Mouse (Mus musculus) ES-CJ7 (cell line): ENCODE data around the gene Pdlim1.
"Not testable (repeated sequence)": the region's sequence is repeated elsewhere in the genome, so short reads cannot be mapped to it uniquely, and the experiment has no call there.

Experiments
- DNase-seq: peaks from one replicate; pipeline ENCODE4 v3.0.0; 2011; ENCODE audit warnings: low read depth, low spot score

Pdlim1 gene

DNA sequence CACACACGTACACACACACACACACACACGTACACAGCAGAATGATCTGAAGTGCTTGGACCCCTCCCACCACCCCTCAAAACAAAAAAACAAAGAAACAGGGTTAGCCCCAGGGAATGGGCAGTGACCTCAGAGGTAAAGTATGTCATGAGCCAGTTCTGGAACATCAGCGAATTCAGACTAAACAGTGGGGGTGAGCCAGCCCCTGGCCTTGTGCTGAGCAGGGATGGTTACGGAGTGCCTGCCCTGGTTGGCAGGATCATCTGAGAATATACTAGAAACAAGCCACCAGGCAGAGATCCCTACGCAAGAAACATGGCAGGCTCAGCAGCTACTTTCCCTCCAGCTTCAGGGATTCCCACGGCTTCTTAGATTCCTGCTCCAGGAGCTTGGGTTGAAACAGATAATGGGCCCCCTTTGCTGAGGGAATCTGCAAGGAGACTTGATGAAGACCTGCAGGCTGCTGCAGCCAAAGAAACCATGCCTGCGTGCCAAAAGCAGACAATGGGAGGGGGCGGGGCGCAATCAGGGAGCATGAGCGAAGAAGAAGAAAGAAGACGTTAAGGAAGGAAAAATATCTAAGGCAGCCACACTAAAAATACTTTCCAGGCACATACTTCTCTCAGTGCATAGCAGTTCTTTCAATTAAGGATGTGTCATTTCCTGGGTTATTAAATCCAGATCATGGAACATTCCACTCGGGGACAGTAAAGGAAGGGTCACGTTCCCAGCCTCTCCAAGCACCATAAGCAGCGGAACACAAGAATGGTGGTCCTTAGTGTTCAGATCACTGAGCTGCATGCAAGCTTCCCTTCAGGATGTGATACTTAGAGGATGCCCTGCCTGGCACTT is 30.6 kb downstream of the Pdlim1 start:
- DNase-seq, result peak; percentile 44

DNA sequence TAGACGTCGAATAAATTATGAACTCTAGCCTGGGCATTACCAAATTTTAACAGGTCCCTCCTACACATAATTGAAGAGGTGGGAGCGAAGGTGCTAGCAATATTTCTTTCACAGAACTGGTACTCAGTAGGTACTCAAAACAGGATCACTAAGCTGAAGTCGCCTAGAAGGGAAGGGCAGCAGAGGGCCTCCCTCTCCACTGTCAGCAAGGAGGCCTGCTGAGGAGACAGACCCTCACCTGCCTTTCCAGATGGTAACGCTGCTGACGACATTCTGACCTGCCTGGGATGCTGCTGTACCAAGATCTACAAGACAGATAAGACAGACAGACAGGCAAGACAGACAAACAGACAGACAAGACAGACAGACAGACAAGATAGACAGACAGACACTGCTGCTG is 31.3 kb downstream of the Pdlim1 start:
- no peak for DNase-seq

DNA sequence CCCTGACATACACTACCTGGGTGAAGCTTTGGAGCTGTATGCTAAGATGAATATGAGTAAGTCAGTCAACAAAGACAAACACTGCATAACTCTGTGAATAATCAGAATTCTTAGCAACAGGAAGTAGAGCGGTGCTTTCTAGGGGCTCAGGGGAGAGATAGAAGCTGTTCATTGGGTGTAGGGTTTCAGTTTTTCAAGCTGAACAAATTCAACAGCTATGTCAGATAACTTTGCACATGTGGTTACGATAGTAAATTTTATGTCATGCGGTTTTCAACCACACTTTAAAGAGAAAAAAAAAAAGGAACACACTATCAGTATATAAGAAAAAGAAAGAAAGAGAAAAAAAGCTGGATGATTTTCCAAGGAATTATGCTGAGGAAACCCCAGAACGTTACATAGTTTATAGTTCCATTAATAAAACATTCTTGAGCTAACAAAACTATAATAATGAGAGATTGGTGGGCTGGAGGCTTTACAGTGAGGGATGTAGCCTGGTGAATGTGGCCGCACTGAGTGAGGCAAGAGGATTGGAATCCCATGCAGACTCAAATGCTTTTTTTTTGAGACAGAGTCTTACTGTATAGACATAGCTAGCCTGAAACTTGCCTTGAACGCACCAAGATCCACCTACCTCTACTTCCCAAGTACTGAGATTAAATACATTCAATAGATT is 33.3 kb downstream of the Pdlim1 start:
- no peak for DNase-seq

DNA sequence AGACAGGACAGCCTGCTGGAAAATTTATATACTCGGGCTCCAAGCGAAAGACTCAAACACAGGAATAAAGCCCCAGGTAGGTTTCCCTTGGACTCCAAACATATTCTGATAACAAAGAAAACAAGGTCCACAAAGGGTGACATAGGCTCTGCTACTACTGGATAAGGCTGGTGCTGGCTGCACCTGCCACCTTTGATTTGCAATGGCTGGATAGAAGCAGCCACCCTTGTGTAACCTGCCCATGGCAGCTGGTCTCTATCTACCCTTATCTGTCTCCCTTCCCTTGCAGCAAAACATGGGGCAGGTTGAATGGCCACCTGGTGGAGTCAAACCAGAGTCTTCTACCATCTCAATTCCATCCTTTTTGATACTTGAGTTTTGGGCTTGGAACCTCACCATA is 39.1 kb downstream of the Pdlim1 start:
- DNase-seq, result no peak

DNA sequence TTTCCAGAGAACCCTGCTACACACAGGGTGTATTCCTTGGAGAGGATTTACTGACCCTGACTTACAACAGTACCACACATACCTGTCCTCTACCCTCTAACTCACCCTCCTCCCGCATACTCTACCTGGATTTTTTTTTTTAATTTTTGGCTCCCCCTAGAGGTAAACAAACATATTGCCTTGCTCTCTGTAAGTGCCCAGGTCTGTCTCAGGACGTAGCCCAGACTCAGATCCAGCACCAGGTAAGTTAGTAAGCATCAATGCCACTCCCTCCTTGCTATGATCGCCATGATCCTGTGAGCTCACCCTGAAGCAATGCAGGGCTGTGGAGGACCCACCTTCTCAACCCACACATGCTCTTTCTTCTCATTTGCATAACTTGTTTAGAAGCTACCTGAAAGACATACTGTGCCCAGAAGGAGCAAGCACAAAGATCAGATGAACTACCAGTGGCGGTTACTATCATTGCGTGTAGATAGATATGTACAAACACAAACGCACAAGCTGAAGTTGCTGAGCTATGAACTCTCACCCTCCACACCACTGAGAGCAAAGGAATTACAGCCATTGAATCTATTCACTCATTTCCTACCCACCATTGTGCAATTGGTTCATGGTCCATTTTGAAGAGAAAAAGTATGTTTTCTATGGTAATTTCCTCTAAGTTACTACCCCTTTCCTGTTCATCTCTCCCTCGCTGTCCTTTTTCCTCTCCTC is 39.7 kb downstream of the Pdlim1 start:
- DNase-seq, result peak; percentile 61

DNA sequence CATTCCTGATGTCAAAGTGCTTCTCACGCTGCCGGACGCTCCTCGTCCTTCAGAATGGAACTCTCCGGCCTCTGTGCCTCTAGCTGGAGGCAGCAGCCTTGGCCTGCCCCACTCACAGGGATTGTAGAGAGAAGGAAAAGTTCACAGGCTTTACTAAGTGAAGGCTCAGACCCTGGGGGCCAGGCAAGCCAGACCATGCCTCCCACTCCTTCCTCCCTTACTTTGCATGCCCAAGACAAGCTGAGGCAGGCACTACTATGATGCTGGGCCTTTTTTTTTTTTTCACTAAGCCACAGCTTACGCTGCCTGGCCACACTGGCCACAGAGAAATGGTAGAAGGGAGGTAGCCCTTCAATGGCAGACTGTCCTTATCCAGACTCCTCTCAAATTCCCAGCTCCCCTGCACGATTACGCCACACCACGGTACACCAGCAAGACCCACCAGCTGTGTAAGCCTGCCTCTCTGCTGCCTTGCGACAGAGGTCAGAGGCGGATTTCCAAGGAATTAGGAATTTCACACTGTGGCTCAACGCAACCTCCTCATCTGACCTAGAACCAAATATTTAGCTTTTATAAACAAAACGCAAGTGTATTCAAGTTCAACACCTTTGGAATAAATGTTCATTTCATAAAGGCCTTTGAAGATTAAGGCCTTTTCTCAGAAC is 40.4 kb downstream of the Pdlim1 start:
- no peak for DNase-seq

DNA sequence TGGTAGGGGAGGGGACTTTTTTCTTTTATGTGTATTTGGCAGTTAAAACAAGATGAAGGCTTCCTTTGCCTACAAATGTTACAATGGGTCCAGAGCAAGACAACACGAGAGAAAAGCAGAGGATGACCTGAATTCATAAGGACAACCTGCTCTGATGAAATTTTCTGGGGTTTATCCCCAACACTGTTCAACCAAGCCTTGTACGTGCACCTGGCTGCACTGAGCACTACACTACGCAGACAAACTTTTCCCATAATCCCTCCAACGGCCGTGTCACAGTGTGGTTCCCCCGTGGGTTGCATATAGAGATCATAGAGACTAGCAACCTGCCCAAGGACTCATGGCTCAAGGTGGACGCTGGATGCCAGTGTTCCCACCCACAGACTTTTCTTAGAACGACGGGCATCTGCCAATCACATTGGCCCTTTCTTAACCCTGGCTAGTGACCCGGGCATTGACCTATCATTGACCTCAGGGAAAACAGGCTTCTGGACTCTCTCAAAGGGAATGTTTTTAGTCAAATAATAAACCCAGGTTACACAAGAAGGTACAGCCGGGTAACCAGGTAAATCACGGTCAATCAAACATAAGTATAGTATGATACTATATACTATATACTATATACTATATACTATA is 45.0 kb downstream of the Pdlim1 start:
- DNase-seq, result no peak

DNA sequence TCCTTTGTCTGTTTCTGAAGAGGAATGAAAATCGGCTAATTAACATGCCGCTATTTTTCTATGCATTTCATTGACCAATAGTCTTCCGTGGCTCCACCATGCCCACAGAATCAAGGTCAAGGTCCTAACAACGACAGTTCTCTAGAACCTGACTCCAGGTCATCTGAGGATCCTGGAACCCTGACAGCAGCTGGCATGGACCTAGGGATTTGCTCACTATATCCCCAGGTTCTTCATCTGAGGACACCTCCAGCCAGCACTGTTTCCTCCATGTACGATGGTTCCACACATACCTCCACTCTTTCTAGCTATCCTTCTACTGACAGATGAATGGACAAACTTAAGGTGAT is 45.9 kb downstream of the Pdlim1 start:
- no peak for DNase-seq

DNA sequence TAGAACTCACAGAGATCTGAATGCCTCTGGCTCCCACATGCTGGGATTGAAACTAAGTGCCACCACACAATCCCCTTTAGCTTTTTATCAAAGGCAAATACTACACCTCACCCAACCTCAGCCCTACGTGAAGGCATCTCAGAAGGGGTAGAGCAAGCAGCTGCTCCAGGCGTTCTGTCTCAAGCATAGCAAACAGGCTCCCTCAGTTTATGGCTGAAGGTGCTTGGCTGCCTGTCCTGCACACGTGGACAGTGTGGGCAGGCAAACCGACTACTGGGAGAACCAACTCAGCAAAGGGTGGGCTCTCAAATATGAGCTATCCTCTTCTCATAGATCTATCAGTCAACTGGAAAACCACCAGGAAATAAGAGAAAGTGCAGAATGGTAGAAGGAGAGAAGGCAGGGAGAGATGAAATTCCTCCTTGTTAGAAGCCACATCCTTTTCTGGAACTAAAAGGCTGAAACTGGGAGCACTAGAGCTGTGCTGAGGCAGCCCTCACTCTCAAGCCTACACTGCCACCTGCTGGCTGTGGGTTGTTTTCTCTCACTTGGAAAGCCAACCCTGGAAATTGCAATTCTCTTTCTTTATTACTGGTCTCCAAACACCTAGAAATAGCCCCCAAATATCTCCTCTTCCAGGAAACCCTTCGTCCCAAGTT is 46.4 kb downstream of the Pdlim1 start:
- peak; percentile 58 for DNase-seq

DNA sequence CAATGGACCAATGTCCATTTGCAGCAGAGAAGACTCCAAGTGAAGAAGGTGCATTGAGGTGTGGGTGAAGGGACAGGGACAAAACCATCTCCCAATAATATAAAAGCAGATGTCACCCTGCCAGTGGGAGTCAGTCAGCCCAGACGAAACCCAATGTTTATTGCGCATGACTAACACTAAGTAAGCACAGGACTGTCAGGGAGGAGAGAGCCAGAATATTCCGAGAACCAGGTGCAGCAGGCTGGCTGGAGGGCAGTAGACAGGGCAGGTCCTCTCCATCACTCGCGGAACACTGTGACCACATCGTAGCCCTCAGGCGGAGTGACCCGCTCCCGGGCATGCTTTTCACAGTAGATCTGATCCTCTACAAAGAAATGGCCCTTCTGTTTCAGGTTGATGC is 49.3 kb downstream of the Pdlim1 start:
- not testable (repeated sequence) for DNase-seq

DNA sequence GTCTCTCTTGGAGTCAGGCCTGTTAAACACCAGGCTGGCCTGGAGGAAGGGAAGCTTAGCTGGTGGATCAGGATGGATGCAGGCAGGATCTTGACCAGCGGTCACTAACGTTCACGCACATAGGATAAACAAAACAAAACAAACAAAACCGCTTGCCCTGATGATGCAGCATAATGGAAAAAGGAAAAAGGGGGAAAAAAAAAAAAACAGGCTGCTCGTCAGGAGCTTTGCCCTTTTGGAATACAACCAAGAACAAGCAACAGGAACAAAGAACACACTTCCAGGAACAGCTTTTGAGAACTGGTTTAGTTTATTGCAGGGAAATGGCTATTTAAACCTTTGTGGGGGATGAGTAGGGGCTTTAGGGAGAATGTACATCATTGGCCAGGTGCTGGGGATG is 50.8 kb downstream of the Pdlim1 start:
- no peak for DNase-seq

DNA sequence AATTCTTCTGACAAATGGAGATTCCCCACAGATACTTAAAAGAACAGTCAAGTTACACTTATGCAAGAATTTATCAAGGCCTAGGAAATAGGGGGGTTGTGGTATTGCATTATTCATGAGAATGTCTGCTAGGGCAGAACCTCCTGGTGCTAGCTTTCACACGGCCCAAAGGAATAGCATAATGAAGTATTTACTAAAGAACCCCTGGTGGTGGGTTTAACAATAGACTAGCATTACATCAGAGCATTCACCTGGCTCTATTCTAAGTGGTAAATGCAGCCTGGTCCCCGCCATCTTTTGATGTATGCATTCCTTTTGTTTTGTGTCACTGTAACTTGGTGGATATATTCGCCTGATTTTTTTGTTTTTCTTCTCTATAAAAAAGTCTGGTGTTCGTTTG is 68.7 kb downstream of the Pdlim1 start:
- DNase-seq, result peak; percentile 69

DNA sequence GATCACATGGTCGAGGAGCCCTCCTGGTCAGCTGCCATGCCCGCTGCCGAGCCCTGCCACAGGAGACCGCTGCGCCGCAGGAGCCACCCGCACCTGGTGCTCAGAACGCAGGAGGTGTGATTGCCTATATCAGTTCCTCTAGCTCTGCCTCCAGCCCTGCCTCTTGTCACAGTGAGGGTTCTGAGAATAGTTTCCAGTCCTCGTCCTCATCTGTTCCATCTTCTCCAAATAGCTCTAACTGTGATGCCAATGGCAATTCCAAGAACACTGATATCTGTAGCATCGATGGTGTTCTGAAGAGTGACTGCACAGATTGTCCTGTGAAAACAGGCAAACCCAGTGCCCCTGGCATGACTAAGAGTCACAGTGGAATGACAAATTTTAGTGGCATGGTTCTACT is 81.0 kb downstream of the Pdlim1 start:
- DNase-seq, result no peak

DNA sequence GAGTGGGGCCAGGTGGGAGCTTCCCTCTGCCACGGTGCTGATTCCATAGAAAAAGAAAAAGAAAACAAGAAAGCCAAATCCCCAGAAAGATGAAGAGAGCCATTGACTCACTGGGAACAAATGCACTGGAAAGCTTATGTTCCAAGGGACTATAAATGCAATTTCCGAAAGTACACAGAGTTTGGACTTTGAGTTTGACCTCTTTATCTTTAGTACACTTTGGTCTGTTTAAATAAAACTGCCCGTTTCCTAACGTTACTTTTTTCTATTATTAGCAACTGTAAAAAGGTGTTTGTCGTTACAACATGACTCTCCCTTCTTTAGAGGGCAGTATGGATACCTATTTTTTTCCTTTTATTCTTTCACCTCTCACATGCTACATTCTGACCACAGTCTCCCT is 84.5 kb downstream of the Pdlim1 start, which contains the start of gene Cyp2c70:
Gene Cyp2c70, minus strand, starts transcription at position 174 of the 400 bp plus-strand sequence.
- DNase-seq, result no peak

DNA sequence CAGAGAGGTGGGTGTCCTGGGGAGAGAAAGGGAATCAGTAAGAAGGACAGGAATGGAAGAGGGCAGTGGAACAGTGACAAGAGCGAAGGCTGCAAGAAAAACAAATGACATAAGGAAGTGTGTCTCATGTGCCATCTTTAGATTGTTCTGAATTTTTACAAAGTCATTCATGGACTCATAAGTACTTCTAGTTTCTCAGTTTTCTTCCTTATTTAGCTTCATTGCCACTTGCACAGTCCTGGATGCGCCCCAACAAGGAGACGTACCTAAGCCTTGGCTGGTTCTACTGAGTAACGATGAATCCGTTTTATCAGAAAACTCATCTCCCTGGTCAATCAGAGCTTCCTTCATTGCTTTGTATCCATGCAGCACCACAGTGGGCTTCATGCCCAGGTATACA is 88.0 kb downstream of the Pdlim1 start:
- no peak for DNase-seq

DNA sequence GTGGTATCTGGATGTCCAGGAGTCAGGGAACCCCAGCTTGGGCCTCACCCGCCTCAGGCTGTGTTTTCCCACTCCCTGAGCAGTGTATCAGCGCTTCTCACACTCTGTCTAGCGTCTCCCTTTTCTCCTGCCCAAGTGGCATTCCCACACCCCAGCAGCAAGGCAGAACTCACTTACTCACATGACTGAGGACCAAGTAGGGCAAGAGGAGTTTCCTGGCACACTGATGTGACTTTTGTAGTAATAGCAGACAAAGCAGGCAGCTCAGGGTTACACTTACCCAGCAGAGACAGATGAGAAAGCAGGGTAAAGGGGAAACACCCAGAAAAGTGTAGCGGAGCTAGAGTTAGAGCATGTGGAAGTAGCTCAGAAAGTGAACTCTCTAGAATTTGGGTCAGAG is 93.3 kb downstream of the Pdlim1 start:
- no peak for DNase-seq
